In the genomic region with DNA sequence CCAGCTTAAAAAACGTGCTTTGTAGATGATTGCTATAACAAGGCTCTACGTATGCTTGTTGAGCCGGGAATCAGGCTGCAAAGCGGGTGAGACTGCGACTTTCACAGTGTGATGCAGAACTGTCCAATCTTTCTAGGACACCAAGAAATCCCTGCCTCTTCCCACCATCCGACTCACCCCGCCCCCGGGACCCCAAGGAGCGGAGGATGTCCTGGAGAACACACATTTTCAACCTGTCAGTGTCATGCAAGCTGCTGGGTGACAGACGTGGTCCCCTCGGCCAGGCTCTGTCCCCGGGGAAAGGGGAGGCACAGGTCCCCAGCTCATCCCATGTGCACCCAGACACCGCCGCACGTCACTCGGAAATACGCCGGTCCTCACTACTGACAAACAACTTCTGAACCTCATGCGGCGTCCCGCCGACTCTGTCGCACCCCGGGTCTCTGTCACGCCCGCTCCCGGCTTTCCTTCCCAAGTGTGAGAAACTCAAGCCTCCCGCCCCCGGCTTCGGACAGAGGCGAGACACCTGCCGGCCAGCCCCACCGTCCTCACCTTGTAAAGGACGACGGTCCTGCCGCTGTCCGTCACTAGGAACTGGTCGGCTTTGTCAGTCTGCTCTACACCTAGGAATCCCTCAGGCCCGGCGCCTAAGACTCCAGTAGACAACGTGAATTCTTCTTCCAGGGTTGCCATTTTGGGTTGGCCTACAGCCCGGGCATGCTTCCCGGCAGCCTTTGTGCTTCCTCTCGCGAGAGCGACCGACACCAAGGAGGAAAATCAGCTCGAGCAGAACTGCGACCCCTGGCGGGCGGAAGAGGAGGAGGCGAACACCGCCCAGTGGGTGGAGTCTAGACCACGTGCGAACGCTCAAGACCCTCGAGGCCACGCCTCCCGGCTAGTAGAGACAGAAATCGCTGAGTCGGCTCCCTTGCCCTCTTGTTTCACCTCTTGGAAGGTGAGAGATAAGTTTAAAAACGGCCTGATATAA, we compare ENCODE assay signal across 8 mouse cellular contexts. TPM values are rescaled to one million over a fixed set of nuclear protein-coding genes. Genes with fewer than 3 reads are reported as not detected.
DNase-seq lines count a peak whose midpoint lies in the region; ATAC-seq and TF ChIP-seq lines count a peak whose summit lies in the region.

Gene Nol11, minus strand, starts transcription at position 817 of the 988 bp plus-strand sequence.

- under 1% methylated on average over 62 of the region's 62 CpGs for WGBS in forebrain, embryonic 12.5 days
- under 1% methylated on average over 62 of the region's 62 CpGs for WGBS in heart, postnatal 0 days
- WGBS in liver, embryonic 16.5 days (ENCODE audit: insufficient replicate concordance), result under 1% methylated on average over 62 of the region's 62 CpGs
- WGBS in neural tube, embryonic 13.5 days, result under 1% methylated on average over 62 of the region's 62 CpGs

- peaks cover 36% of the 10 kb centered on the region for H3K36me3 ChIP-seq in E14TG2a.4 (ENCODE audit: insufficient read depth, low read length)
- peaks cover 22% of the 10 kb centered on the region for H3K36me3 ChIP-seq in forebrain, embryonic 12.5 days (replicated peaks)
- peaks cover 23% of the 10 kb centered on the region for H3K36me3 ChIP-seq in heart, postnatal 0 days (replicated peaks; ENCODE audit: control insufficient read depth, insufficient read depth, low read length)
- peaks cover 8% of the 10 kb centered on the region; the same call in 1 of the 2 replicates for H3K36me3 ChIP-seq in liver, embryonic 16.5 days (ENCODE audit: control insufficient read depth, insufficient read depth)
- H3K36me3 ChIP-seq in neural tube, embryonic 13.5 days, result peaks cover 24% of the 10 kb centered on the region
- H3K36me3 ChIP-seq in testis, adult 2 months (ENCODE audit: control insufficient read depth, insufficient read depth, low read length), result no peaks in the 10 kb centered on the region; the same call in 1 of the 2 replicates

- peak within 1 kb of the TSS; percentile 81 for H3K4me2 ChIP-seq in forebrain, embryonic 12.5 days
- H3K4me2 ChIP-seq in heart, postnatal 0 days (ENCODE audit: low read depth, low read length), result peak within 1 kb of the TSS; percentile 96
- peak within 1 kb of the TSS; percentile 89 for H3K4me2 ChIP-seq in liver, embryonic 16.5 days (ENCODE audit: low read depth, low read length)
- peak within 1 kb of the TSS; percentile 64 for H3K4me2 ChIP-seq in neural tube, embryonic 13.5 days

- ATAC-seq in forebrain, embryonic 12.5 days (ENCODE audit: low FRiP score), result peak; percentile 96
- peak; percentile 98 for ATAC-seq in heart, postnatal 0 days (ENCODE audit: insufficient read depth, low read depth)
- ATAC-seq in liver, embryonic 16.5 days (ENCODE audit: low read depth), result peak; percentile 97
- peak; percentile 97 for ATAC-seq in neural tube, embryonic 13.5 days (ENCODE audit: low read depth)

- H3K4me1 ChIP-seq in E14TG2a.4 (replicated peaks; ENCODE audit: low read depth, low read length), result peaks cover 21% of the 10 kb centered on the region
- peaks cover 7% of the 10 kb centered on the region for H3K4me1 ChIP-seq in forebrain, embryonic 12.5 days
- H3K4me1 ChIP-seq in heart, postnatal 0 days (ENCODE audit: control insufficient read depth, insufficient read depth), result peaks cover 5% of the 10 kb centered on the region
- peaks cover 9% of the 10 kb centered on the region for H3K4me1 ChIP-seq in liver, embryonic 16.5 days (ENCODE audit: control insufficient read depth, low read depth, low read length)
- H3K4me1 ChIP-seq in neural tube, embryonic 13.5 days (replicated peaks), result peaks cover 7% of the 10 kb centered on the region
- H3K4me1 ChIP-seq in testis, adult 2 months (ENCODE audit: control insufficient read depth, insufficient read depth, low read length), result no peaks in the 10 kb centered on the region; the same call in 1 of the 2 replicates

- peak within 1 kb of the TSS; percentile 91 for H3K9ac ChIP-seq in forebrain, embryonic 12.5 days
- peak within 1 kb of the TSS; percentile 90 for H3K9ac ChIP-seq in heart, postnatal 0 days (replicated peaks; ENCODE audit: low read depth, low read length)
- peak within 1 kb of the TSS; percentile 80 for H3K9ac ChIP-seq in liver, embryonic 16.5 days (ENCODE audit: low read depth, low read length)
- peak within 1 kb of the TSS; percentile 94 for H3K9ac ChIP-seq in neural tube, embryonic 13.5 days

- peak; percentile 87 for TF ChIP-seq POLR2A in testis, adult 2 months (IDR thresholded peaks at IDR 0.05; ENCODE audit: control insufficient read depth, low read depth, low read length)

- peak within 1 kb of the TSS; percentile 99 for H3K4me3 ChIP-seq in E14TG2a.4 (replicated peaks; ENCODE audit: low read length)
- H3K4me3 ChIP-seq in forebrain, embryonic 12.5 days (replicated peaks), result peak within 1 kb of the TSS; percentile 90
- peak within 1 kb of the TSS; percentile 79 for H3K4me3 ChIP-seq in heart, postnatal 0 days (ENCODE audit: low read depth, low read length)
- peak within 1 kb of the TSS; percentile 76 for H3K4me3 ChIP-seq in liver, embryonic 16.5 days (ENCODE audit: low read depth, low read length)
- H3K4me3 ChIP-seq in neural tube, embryonic 13.5 days, result peak within 1 kb of the TSS; percentile 95
- peak within 1 kb of the TSS; percentile 82 for H3K4me3 ChIP-seq in testis, adult 2 months (ENCODE audit: control insufficient read depth, low read depth, low read length)

- peak; percentile 76 for TF ChIP-seq CTCF in E14TG2a.4 (conservative IDR thresholded peaks at IDR 0.05; ENCODE audit: low read length)
- TF ChIP-seq CTCF in heart, postnatal 0 days (IDR thresholded peaks at IDR 0.05; ENCODE audit: low read depth), result peak; percentile 98
- peak; percentile 97; the same call in 1 of the 2 replicates for TF ChIP-seq CTCF in testis, adult 2 months (IDR thresholded peaks at IDR 0.05; ENCODE audit: control insufficient read depth, insufficient read depth, insufficient replicate concordance, low read depth, low read length)

- H3K9me3 ChIP-seq in E14TG2a.4 (ENCODE audit: low read length), result no peaks in the 10 kb centered on the region
- no peaks in the 10 kb centered on the region for H3K9me3 ChIP-seq in forebrain, embryonic 12.5 days
- no peaks in the 10 kb centered on the region for H3K9me3 ChIP-seq in heart, postnatal 0 days (replicated peaks; ENCODE audit: control insufficient read depth, low read length)
- H3K9me3 ChIP-seq in liver, embryonic 16.5 days (replicated peaks; ENCODE audit: control insufficient read depth, low read length), result no peaks in the 10 kb centered on the region
- H3K9me3 ChIP-seq in neural tube, embryonic 13.5 days, result no peaks in the 10 kb centered on the region

- DNase-seq in c-Kit-positive CD71-positive TER-119-positive erythroid progenitor cells, embryonic 14.5 days (ENCODE audit: low spot score), result peak; percentile 98
- peak; percentile 99 for DNase-seq in heart, postnatal 0 days (ENCODE audit: low spot score)
- peak; percentile 99 for DNase-seq in kidney, postnatal 4 days

- peak; percentile 96 for TF ChIP-seq EP300 in heart, postnatal 0 days (IDR thresholded peaks at IDR 0.05; ENCODE audit: low read depth)

- H3K27me3 ChIP-seq in E14TG2a.4 (ENCODE audit: insufficient read depth, low read length), result no peaks in the 10 kb centered on the region
- H3K27me3 ChIP-seq in forebrain, embryonic 12.5 days, result no peaks in the 10 kb centered on the region
- H3K27me3 ChIP-seq in heart, postnatal 0 days (ENCODE audit: control insufficient read depth, insufficient read depth, low read length), result no peaks in the 10 kb centered on the region
- H3K27me3 ChIP-seq in liver, embryonic 16.5 days (ENCODE audit: control insufficient read depth, insufficient read depth, low read depth, low read length), result no peaks in the 10 kb centered on the region
- no peaks in the 10 kb centered on the region for H3K27me3 ChIP-seq in neural tube, embryonic 13.5 days
- no peaks in the 10 kb centered on the region for H3K27me3 ChIP-seq in testis, adult 2 months (ENCODE audit: control insufficient read depth, insufficient read depth, low read length)

- H3K27ac ChIP-seq in forebrain, embryonic 12.5 days, result peak within 1 kb of the TSS; percentile 71
- H3K27ac ChIP-seq in heart, postnatal 0 days (ENCODE audit: low read depth), result peak within 1 kb of the TSS; percentile 73
- H3K27ac ChIP-seq in liver, embryonic 16.5 days (ENCODE audit: low read length), result no peak within 1 kb of the TSS
- peak within 1 kb of the TSS; percentile 77 for H3K27ac ChIP-seq in neural tube, embryonic 13.5 days (replicated peaks)
- H3K27ac ChIP-seq in testis, adult 2 months (ENCODE audit: control insufficient read depth, insufficient read depth, low read depth, low read length), result peak within 1 kb of the TSS; percentile 26; the same call in 1 of the 2 replicates

RNA-seq across cellular contexts. Expression of gene Nol11, which starts in this region (rescaled TPM):
- 67.3 and 69.4 TPM in 2 replicates for polyA plus RNA-seq in forebrain, embryonic 12.5 days (2016; fragmentation: Nextera tagmentation; extraction: Ambion mirVana)
- total RNA-seq in heart, postnatal 0 days (2014; rRNA removed; ENCODE audit: low replicate concordance), result 53.5 and 85.3 TPM in 2 replicates
- polyA plus RNA-seq in heart, postnatal 0 days (2015; fragmentation: Nextera tagmentation; extraction: Ambion mirVana), result 25.9 and 27.4 TPM in 2 replicates
- 18.0 and 18.2 TPM in 2 replicates for polyA plus RNA-seq in liver, embryonic 16.5 days (2015; fragmentation: Nextera tagmentation; extraction: Ambion mirVana)
- polyA plus RNA-seq in neural tube, embryonic 13.5 days (2015; fragmentation: Nextera tagmentation; extraction: Ambion mirVana), result 51.7 and 60.6 TPM in 2 replicates
- 3.4 and 4.3 TPM in 2 replicates for polyA plus RNA-seq in testis, adult 2 months (2012; rRNA removed)
